Mouse (Mus musculus) gastrocnemius, adult 8-10 months (tissue): ENCODE data around the gene Tas2r106. TPM values are rescaled to one million over a fixed set of nuclear protein-coding genes. Genes with fewer than 3 reads are reported as not detected.

Experiments
- DNase-seq, 2 experiments: peaks; one replicate each; pipeline ENCODE4 v3.0.0; 2022; ENCODE audit warnings: low spot score in 2 of 2
- total RNA-seq, 4 experiments: library from RNA; stranded (reverse); gene quantifications; 2 replicates each; pipeline ENCODE4 v1.2.4; 2022

Gene Tas2r106
- total RNA-seq: not detected

- DNase-seq: no peak
Observed at GRCm38 (mm10) chr6:131678786-131679185, at the start of gene Tas2r106. TSS of gene Tas2r106 (minus strand) at chr6:131678886.

- no peak for DNase-seq
Observed at GRCm38 (mm10) chr6:131712803-131713202, 34.1 kb upstream of the Tas2r106 start.

- no peak for DNase-seq
Observed at GRCm38 (mm10) chr6:131689963-131690362, 11.3 kb upstream of the Tas2r106 start, which contains the start of gene Tas2r114. TSS of gene Tas2r114 (minus strand) at chr6:131690063.

GRCm38 (mm10) chr6:131687395-131687794 lies 8.7 kb upstream of the Tas2r106 start, which contains the start of gene Tas2r105:
TSS of gene Tas2r105 (minus strand) at chr6:131687495.
- DNase-seq: no peak

- no peak for DNase-seq
Observed at GRCm38 (mm10) chr6:131685644-131686043, 7.0 kb upstream of the Tas2r106 start, which contains the start of gene Tas2r104. TSS of gene Tas2r104 (minus strand) at chr6:131685744.

GRCm38 (mm10) chr6:131660049-131660448 lies 18.6 kb downstream of the Tas2r106 start, which contains the start of gene Tas2r107:
TSS of gene Tas2r107 (minus strand) at chr6:131660149.
- DNase-seq: no peak

- no peak for DNase-seq
Observed at GRCm38 (mm10) chr6:131630812-131631211, 47.9 kb downstream of the Tas2r106 start, which contains the start of gene Tas2r130. TSS of gene Tas2r130 (minus strand) at chr6:131630912.

Other genes with a start within 250 kb of the Tas2r106 start
- gene 5430401F13Rik, start 192.5 kb downstream of the Tas2r106 start, total RNA-seq: not detected
- gene Gm6619, start 192.5 kb downstream of the Tas2r106 start, total RNA-seq: not detected
- gene Tas2r130, start 48.0 kb downstream of the Tas2r106 start, total RNA-seq: not detected
- not detected for gene Tas2r107, start 18.7 kb downstream of the Tas2r106 start, total RNA-seq
- not detected for gene Tas2r104, start 6.9 kb upstream of the Tas2r106 start, total RNA-seq
- not detected for gene Tas2r105, start 8.6 kb upstream of the Tas2r106 start, total RNA-seq
- not detected for gene Tas2r114, start 11.2 kb upstream of the Tas2r106 start, total RNA-seq